Mouse (Mus musculus) heart, postnatal 0 days (tissue): Measurements from ENCODE around the gene Sh3gl1.

Experiments used
- CTCF ChIP-seq: IDR thresholded peaks from 2 replicates; pipeline ENCODE4 v1.5.1; 2016; ENCODE audit warnings: antibody characterized with exemption, control low read depth, low read depth
- EP300 ChIP-seq: IDR thresholded peaks from 2 replicates; pipeline ENCODE4 v1.6.1; 2016; ENCODE audit warnings: antibody characterized with exemption, low read depth

DNA sequence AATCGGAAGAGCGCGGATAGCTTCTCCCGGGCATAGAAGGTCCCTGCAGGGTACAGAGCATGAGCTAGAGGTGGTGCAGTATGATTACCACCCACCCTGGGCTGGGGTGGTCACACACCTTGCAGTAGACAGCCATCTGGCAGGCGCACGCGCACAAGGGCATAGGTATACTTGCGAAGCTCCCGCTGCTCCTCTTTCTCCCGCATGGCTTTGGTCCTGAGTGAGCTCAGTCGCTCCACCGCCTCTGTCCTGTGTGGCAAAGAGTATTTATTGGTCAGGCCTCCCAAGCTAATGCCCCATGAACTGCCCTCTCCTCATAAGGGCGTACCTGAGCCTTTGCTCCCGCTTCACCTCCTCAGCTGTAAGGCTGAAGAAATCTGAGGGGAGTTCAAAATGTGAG, 32.6 kb upstream of the Sh3gl1 start:
- no peak for TF ChIP-seq CTCF
- TF ChIP-seq EP300 = no peak
